In genomic region chr13:28653362-28653761, GRCm38 (mm10) we compare ENCODE assay signal across 22 mouse cellular contexts.
DNase-seq lines count a peak whose midpoint lies in the region; ATAC-seq and TF ChIP-seq lines count a peak whose summit lies in the region.
"Had no signal": no experiment of that assay in that cellular context is flagged by ENCODE, and none has a peak within 500 bp of the region (broad histone marks: within the 10 kb centered on the region; RNA-seq: fewer than 3 reads in every experiment).

No protein-coding gene starts in this region.

- no peak for TF ChIP-seq POLR2A in limb, embryonic 14.5 days (IDR thresholded peaks at IDR 0.05; ENCODE audit: borderline replicate concordance, extremely low read depth, insufficient read depth, insufficient read length)

- no peaks in the 10 kb centered on the region for H3K79me3 ChIP-seq in C2C12 (ENCODE audit: low read depth)

- ATAC-seq in limb, embryonic 13.5 days (ENCODE audit: low FRiP score, low read depth) = no peak; the same call in 1 of the 2 replicates
- no peak for ATAC-seq in limb, embryonic 14.5 days (ENCODE audit: low FRiP score, low read depth)
- ATAC-seq: activated CD4-positive, CD25-positive, alpha-beta regulatory T cell, adult 4 months; forebrain, embryonic 15.5 days had no signal

- TF ChIP-seq CTCF in C2C12 (IDR thresholded peaks at IDR 0.05; ENCODE audit: control insufficient read depth, insufficient read depth, insufficient read length) = no peak

- H3K27me3 ChIP-seq in limb, embryonic 13.5 days = no peaks in the 10 kb centered on the region
- no peaks in the 10 kb centered on the region for H3K27me3 ChIP-seq in limb, embryonic 10.5 days (ENCODE audit: low read depth, poor library complexity, severe bottlenecking)
- no peaks in the 10 kb centered on the region for H3K27me3 ChIP-seq in C2C12 (ENCODE audit: control insufficient read depth, insufficient read depth, insufficient read length)
- no peaks in the 10 kb centered on the region for H3K27me3 ChIP-seq in limb, embryonic 14.5 days (ENCODE audit: control insufficient read depth, insufficient read depth, low read length)
- H3K27me3 ChIP-seq: embryonic facial prominence, embryonic 12.5 days; forebrain, embryonic 12.5 days; forebrain, embryonic 15.5 days; hindbrain, embryonic 12.5 days; hindbrain, embryonic 15.5 days had no signal

- H3ac ChIP-seq in C2C12 (ENCODE audit: control insufficient read depth, insufficient read length, low read depth) = no peak overlapping the region

- H3K79me2 ChIP-seq in C2C12 (ENCODE audit: control insufficient read depth, insufficient read depth) = no peaks in the 10 kb centered on the region

- H3K4me1 ChIP-seq in limb, embryonic 13.5 days = peaks cover 32% of the 10 kb centered on the region
- H3K4me1 ChIP-seq in limb, embryonic 10.5 days = peaks cover 15% of the 10 kb centered on the region
- peaks cover 25% of the 10 kb centered on the region for H3K4me1 ChIP-seq in limb, embryonic 14.5 days (ENCODE audit: control insufficient read depth, insufficient read depth, low read length)
- H3K4me1 ChIP-seq: forebrain, embryonic 12.5 days had no signal

- H3K36me3 ChIP-seq in limb, embryonic 13.5 days = peaks cover 6% of the 10 kb centered on the region; the same call in 1 of the 2 replicates
- no peaks in the 10 kb centered on the region; the same call in 1 of the 2 replicates for H3K36me3 ChIP-seq in limb, embryonic 10.5 days
- H3K36me3 ChIP-seq in C2C12 (ENCODE audit: control insufficient read depth, insufficient read depth) = no peaks in the 10 kb centered on the region
- no peaks in the 10 kb centered on the region for H3K36me3 ChIP-seq in limb, embryonic 14.5 days (ENCODE audit: control insufficient read depth, insufficient read depth, low read length)
- H3K36me3 ChIP-seq: forebrain, embryonic 12.5 days; forebrain, embryonic 15.5 days; hindbrain, embryonic 12.5 days; hindbrain, embryonic 15.5 days had no signal

- DNase-seq in limb, embryonic 10.5 days (ENCODE audit: low spot score) = no peak
- DNase-seq in limb, embryonic 14.5 days (ENCODE audit: low spot score) = no peak
- DNase-seq in thymus, postnatal 25 days = no peak
- DNase-seq in kidney, postnatal 25 days = no peak
- DNase-seq: adrenal gland, adult 8-10 months; adrenal gland, postnatal 36 days; cerebellum, adult 18-20 months; cerebellum, adult 9-10 months; cerebellum, postnatal 14 days; gastrocnemius, adult 2 months; gastrocnemius, postnatal 14 days; heart, adult 11 months had no signal

- no peaks in the 10 kb centered on the region for H3K9me3 ChIP-seq in limb, embryonic 13.5 days
- no peaks in the 10 kb centered on the region for H3K9me3 ChIP-seq in limb, embryonic 10.5 days (replicated peaks)
- no peaks in the 10 kb centered on the region for H3K9me3 ChIP-seq in limb, embryonic 14.5 days (ENCODE audit: control insufficient read depth, low read length)
- H3K9me3 ChIP-seq: embryonic facial prominence, embryonic 12.5 days; forebrain, embryonic 12.5 days; forebrain, embryonic 15.5 days; hindbrain, embryonic 12.5 days; hindbrain, embryonic 15.5 days had no signal

- no peak overlapping the region for H3K4me2 ChIP-seq in limb, embryonic 13.5 days (replicated peaks)
- no peak overlapping the region for H3K4me2 ChIP-seq in limb, embryonic 14.5 days (replicated peaks; ENCODE audit: low read depth, low read length, severe bottlenecking)
- H3K4me2 ChIP-seq: embryonic facial prominence, embryonic 12.5 days; forebrain, embryonic 12.5 days; forebrain, embryonic 15.5 days; heart, embryonic 11.5 days; hindbrain, embryonic 12.5 days; hindbrain, embryonic 15.5 days had no signal

- peak overlapping the region; percentile 39; the same call in 1 of the 2 replicates for H3K27ac ChIP-seq in limb, embryonic 13.5 days
- no peak overlapping the region for H3K27ac ChIP-seq in limb, embryonic 10.5 days
- 0 out of 2 replicates have a peak overlapping the region, but pooled peaks have one; percentile 27 for H3K27ac ChIP-seq in limb, embryonic 14.5 days (replicated peaks; ENCODE audit: low read depth, low read length)
- H3K27ac ChIP-seq: embryonic facial prominence, embryonic 12.5 days; forebrain, embryonic 12.5 days; gastrocnemius, adult 2 months; hindbrain, embryonic 12.5 days; hindbrain, embryonic 15.5 days had no signal

- H3K4me3 ChIP-seq in limb, embryonic 13.5 days = no peak overlapping the region
- no peak overlapping the region for H3K4me3 ChIP-seq in limb, embryonic 10.5 days
- H3K4me3 ChIP-seq in C2C12 (ENCODE audit: insufficient read depth, poor library complexity, severe bottlenecking) = no peak overlapping the region
- no peak overlapping the region for H3K4me3 ChIP-seq in limb, embryonic 14.5 days (replicated peaks; ENCODE audit: low read length)
- H3K4me3 ChIP-seq: embryonic facial prominence, embryonic 12.5 days; erythroblast, embryonic 14.5 days; forebrain, embryonic 12.5 days; forebrain, embryonic 15.5 days; gastrocnemius, adult 2 months; hindbrain, embryonic 12.5 days; hindbrain, embryonic 15.5 days had no signal

- H3K9ac ChIP-seq in limb, embryonic 13.5 days = no peak overlapping the region
- no peak overlapping the region for H3K9ac ChIP-seq in limb, embryonic 14.5 days (ENCODE audit: low read depth, low read length, severe bottlenecking)
- H3K9ac ChIP-seq: embryonic facial prominence, embryonic 12.5 days; forebrain, embryonic 12.5 days; forebrain, embryonic 15.5 days; hindbrain, embryonic 12.5 days; hindbrain, embryonic 15.5 days had no signal

- WGBS in limb, embryonic 13.5 days = 60% methylated on average over 4 of the region's 4 CpGs
- 84% methylated on average over 4 of the region's 4 CpGs for WGBS in limb, embryonic 10.5 days
- 48% methylated on average over 4 of the region's 4 CpGs for WGBS in limb, embryonic 14.5 days

TF ChIP-seq in C2C12, 6 proteins besides CTCF, POLR2A, EP300 and RAD21:
- no peak for TF ChIP-seq FOSL1 (IDR thresholded peaks at IDR 0.05; ENCODE audit: insufficient read depth, low read length, poor library complexity, severe bottlenecking)
- TF ChIP-seq MYOD1 (IDR thresholded peaks at IDR 0.05; ENCODE audit: control insufficient read depth, insufficient read length, low read depth) = peak; percentile 10
